Mouse (Mus musculus) bone marrow macrophage, adult 2 months (primary cell): ENCODE measurements around the gene Cep72.

Experiments used
- CTCF ChIP-seq: IDR thresholded peaks from 2 replicates; pipeline ENCODE4 v1.5.1; 2012; ENCODE audit warnings: low read depth, mild to moderate bottlenecking, low read length, moderate library complexity
- POLR2A ChIP-seq: IDR thresholded peaks from 2 replicates; pipeline ENCODE4 v1.6.1; 2012; ENCODE audit warnings: mild to moderate bottlenecking, low read depth, low read length, borderline replicate concordance

DNA sequence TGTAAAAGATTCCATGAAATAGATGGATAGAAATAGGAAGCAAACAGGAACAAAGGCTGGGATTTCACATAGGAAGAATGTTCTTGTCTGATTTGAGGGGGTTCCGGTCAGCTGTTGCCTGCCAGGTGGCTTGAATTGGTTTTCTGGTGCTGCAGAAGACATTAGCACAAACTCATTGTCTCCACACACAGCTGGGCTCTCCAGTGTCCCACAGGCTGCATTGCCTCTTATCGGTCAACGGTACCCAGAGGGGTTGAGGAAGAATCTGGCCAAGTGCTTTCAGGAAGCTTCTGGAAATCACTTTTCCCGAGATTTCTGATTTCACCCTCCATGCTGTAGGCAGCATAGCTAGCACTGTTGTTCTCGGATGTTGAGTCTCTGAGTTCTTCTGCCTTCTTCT lies 70.8 kb downstream of the Cep72 start:
- TF ChIP-seq POLR2A, result no peak
- TF ChIP-seq CTCF, result no peak
